Mouse (Mus musculus) testis, adult 2 months (tissue): ENCODE data around the gene Hic1. TPM values are rescaled to one million over a fixed set of nuclear protein-coding genes. Genes with fewer than 3 reads are reported as not detected.
"Not testable (repeated sequence)": the region's sequence is repeated elsewhere in the genome, so short reads cannot be mapped to it uniquely, and the experiment has no call there.

Source experiments
- H3K27ac ChIP-seq: fragments of 200-500 bp; 2 replicates; pipeline ENCODE4 v1.5.1; 2012; ENCODE audit warnings: low read depth, low read length; ENCODE audit not compliant: control insufficient read depth, insufficient read depth
- H3K27me3 ChIP-seq: fragments of 200-500 bp; 2 replicates; pipeline ENCODE4 v1.6.1; 2012; ENCODE audit warnings: mild to moderate bottlenecking, low read length, moderate library complexity; ENCODE audit not compliant: control insufficient read depth, insufficient read depth
- H3K36me3 ChIP-seq: fragments of 200-500 bp; 2 replicates; pipeline ENCODE4 v1.6.1; 2012; ENCODE audit warnings: mild to moderate bottlenecking, low read length; ENCODE audit not compliant: control insufficient read depth, insufficient read depth
- H3K4me1 ChIP-seq: fragments of 200-500 bp; 2 replicates; pipeline ENCODE4 v1.6.1; 2012; ENCODE audit warnings: low read length; ENCODE audit not compliant: control insufficient read depth, insufficient read depth
- H3K4me3 ChIP-seq: fragments of 200-500 bp; 2 replicates; pipeline ENCODE4 v1.5.1; 2012; ENCODE audit warnings: low read depth, mild to moderate bottlenecking, low read length, moderate library complexity, mixed read lengths; ENCODE audit not compliant: control insufficient read depth
- CTCF ChIP-seq: fragments of 200-500 bp; IDR thresholded peaks from 2 replicates; pipeline ENCODE4 v1.5.1; 2012; ENCODE audit warnings: low read depth, mild to moderate bottlenecking, inconsistent platforms, low read length, moderate library complexity; ENCODE audit not compliant: control insufficient read depth, insufficient read depth, insufficient replicate concordance
- POLR2A ChIP-seq: fragments of 200-500 bp; IDR thresholded peaks from 2 replicates; pipeline ENCODE4 v1.6.1; 2012; ENCODE audit warnings: low read depth, mild to moderate bottlenecking, inconsistent platforms, low read length, moderate library complexity; ENCODE audit not compliant: control insufficient read depth
- polyA plus RNA-seq: library from polyadenylated mRNA; depleted of rRNA; stranded (reverse); fragments of >200 nt; gene quantifications from 2 replicates; pipeline ENCODE4 v1.2.3, GENCODE M21; 2012

Hic1 gene
- polyA plus RNA-seq, 1 experiment: 1.3 TPM

DNA sequence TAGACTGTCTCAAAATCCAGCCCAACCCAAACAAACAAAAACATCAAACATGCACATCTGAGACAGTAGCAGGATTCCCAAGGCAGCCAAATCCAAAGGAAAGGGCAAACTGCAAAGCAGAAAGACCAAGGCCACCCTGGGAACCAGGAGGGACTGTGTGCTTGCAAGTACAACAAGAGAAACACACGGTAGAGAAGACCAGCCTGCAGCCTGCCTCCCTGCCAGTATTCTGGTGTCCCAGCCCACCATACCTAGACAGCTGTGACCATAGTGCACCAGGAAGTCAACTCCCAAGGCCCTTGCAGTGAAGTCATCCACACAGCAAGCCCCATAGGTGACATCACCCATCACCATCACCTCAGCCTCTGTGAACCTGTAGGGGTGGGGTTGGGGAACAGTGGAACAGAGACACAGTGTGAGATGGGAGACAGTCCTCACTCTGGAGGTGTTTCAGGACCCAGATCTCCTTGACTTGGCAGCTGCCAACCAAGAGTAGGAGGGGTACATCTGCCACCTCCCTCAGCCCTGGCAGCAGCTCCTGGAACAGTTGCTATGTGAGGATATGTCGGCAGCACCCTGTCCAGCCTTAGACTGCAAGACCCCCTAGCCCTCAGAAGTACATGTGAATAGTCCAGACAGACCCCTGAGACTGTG lies 14.7 kb upstream of the Hic1 start:
- no peaks in the 10 kb centered on the region for H3K36me3 ChIP-seq

DNA sequence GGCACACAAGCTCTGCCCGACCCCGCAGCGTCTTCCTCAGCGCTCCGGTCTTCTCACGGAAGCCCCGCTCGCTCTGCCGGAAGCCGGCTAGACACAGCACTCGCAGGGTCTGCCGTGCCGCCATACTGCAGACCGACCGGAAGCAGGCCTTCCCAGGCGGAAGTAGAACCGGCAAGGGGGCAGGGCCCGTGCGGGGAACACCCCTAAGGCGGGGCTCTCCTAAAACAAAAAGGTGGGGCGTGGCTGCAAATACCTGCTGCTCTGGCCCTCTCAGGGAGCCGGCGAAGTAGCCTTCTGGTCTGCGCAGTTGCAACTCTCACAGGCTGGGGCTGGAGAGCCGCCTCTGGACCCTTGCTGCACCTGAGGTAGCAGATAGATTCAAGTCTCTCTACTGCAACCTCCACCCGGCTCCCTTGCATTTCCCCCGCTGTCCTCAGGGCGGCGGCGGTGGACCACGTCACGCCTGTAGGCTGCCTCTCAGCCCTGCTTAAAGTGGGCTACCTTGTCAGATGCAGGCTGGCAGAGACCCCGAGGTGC lies 9.4 kb upstream of the Hic1 start, which contains the start of gene Ovca2:
Gene Ovca2, minus strand, starts transcription at position 164 of the 537 bp plus-strand sequence.
- H3K27me3 ChIP-seq: no peaks in the 10 kb centered on the region
- peak within 1 kb of the TSS; percentile 83 for H3K27ac ChIP-seq
- peak within 1 kb of the TSS; percentile 97 for H3K4me3 ChIP-seq
- H3K36me3 ChIP-seq: no peaks in the 10 kb centered on the region
- H3K4me1 ChIP-seq: peaks cover 5% of the 10 kb centered on the region
- peak; percentile 70; the same call in 1 of the 2 replicates for TF ChIP-seq CTCF
- peak; percentile 78 for TF ChIP-seq POLR2A

More for the DNA sequence above, 14.7 kb upstream of the Hic1 start:
- Histone ChIP-seq H3K27me3 (no peaks in the 10 kb centered on the region), H3K4me1 (no peaks in the 10 kb centered on the region; the same call in 1 of the 2 replicates), H3K4me3 (no peak overlapping the region), H3K27ac (no peak overlapping the region)
- TF ChIP-seq POLR2A (no peak), CTCF (no peak)

DNA sequence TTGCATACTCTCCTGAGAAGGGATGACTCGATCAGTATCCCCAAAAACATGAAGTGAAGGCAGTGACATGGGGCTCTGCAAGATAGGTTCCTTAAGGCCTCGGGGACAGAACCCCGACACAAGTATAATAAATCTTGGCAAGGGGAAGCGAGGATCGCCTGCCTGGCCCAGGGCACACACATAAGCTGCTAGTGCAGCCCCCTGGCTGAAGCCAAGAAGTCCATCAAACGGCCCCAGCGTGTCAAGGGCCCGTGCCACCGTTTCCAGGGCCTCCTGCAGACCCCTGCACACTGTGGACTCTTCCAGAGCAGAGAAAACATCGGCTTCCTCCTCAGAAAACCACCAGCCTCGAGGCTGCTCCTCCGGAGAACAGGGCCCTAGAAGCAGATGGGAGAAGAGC lies 8.7 kb upstream of the Hic1 start:
- no peaks in the 10 kb centered on the region for H3K36me3 ChIP-seq
- H3K27me3 ChIP-seq: no peaks in the 10 kb centered on the region; the same call in 1 of the 2 replicates
- H3K4me1 ChIP-seq: peaks cover 5% of the 10 kb centered on the region
- H3K4me3 ChIP-seq: peak overlapping the region; percentile 97
- no peak for TF ChIP-seq POLR2A
- no peak for TF ChIP-seq CTCF
- no peak overlapping the region for H3K27ac ChIP-seq

DNA sequence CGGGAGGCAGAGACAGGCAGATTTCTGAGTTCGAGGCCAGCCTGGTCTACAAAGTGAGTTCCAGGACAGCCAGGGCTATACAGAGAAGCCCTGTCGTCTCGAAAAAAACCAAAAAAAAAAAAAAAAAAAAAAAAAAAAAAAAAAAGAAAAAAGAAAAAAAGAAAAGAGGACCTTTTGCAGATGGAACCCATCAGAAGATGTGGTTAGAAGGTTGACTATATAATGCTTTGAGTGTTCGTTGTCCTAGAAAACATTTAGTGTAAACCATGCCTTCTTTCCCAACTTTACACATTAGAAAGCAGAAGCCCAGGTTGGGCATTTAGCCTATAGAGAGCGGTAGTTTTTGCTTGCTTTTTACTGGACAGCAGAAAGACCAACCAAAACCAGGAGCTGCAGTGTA lies 5.3 kb upstream of the Hic1 start:
- not testable (repeated sequence) for H3K27ac ChIP-seq, H3K36me3 ChIP-seq, H3K27me3 ChIP-seq
- H3K4me1 ChIP-seq: peaks cover 16% of the 10 kb centered on the region
- H3K4me3 ChIP-seq: peak overlapping the region; percentile 68

DNA sequence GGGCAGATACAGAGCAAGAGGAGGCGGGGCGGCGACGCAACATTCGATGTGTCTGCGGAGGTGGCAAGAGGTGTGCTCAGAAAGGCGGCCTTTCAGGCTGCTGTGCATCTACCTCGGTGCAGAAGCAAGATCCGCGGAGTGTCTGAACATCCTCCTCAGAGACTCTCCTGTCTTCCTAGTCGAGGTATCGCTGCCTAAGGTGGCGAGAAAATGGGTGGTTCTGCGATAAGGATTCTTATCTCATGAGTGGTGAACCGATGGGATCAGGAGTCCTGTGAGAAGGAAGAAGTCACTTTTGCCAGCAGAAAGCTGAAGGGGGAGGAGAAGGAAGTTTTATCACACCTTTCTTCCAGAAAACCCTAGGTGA lies 4.5 kb upstream of the Hic1 start:
- peaks cover 14% of the 10 kb centered on the region for H3K4me1 ChIP-seq
- TF ChIP-seq CTCF: no peak
- TF ChIP-seq POLR2A: no peak
- peak overlapping the region; percentile 3; the same call in 1 of the 2 replicates for H3K27ac ChIP-seq
- H3K4me3 ChIP-seq: peak overlapping the region; percentile 68
- H3K36me3 ChIP-seq: no peaks in the 10 kb centered on the region
- peaks cover 2% of the 10 kb centered on the region for H3K27me3 ChIP-seq

DNA sequence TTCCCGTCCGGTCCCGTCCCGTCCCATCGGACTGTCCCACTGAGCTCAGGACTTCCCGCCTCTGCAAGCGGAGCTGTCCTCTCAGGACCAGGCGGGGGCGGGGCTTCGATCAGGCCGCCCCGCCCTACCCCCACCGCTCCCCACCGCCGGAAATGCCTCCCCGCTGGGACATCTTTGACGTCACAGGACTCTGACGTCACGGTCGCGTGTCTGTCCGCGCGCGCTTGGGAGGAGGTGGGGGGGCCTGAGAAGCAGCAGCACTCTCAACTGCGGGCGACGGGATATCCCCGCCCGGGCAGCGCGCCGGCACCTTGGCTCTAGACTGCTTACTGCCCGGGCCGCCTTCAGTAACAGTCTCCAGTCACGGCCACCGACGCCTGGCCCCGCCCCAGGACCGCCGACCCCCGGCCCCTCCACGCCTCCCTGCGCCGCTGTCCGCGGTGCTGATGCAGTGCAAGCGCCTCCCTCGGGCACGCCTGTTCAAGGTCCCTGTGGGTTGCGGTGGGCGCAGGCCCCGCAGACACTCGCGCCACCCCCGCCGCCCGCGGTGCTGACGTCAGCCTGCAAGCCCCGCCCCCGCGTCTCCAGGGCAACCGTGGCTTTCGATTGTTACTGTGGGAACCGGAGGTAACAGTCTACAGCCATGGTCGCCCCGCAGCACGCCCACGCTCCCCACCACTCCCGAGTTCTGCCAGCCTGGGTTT lies 3.9 kb upstream of the Hic1 start:
- Histone ChIP-seq H3K4me3 (peak overlapping the region; percentile 68), H3K36me3 (no peaks in the 10 kb centered on the region), H3K27ac (peak overlapping the region; percentile 14; the same call in 1 of the 2 replicates), H3K4me1 (peaks cover 13% of the 10 kb centered on the region), H3K27me3 (peaks cover 2% of the 10 kb centered on the region)
- TF ChIP-seq CTCF (no peak), POLR2A (peak; percentile 64; the same call in 1 of the 2 replicates)

DNA sequence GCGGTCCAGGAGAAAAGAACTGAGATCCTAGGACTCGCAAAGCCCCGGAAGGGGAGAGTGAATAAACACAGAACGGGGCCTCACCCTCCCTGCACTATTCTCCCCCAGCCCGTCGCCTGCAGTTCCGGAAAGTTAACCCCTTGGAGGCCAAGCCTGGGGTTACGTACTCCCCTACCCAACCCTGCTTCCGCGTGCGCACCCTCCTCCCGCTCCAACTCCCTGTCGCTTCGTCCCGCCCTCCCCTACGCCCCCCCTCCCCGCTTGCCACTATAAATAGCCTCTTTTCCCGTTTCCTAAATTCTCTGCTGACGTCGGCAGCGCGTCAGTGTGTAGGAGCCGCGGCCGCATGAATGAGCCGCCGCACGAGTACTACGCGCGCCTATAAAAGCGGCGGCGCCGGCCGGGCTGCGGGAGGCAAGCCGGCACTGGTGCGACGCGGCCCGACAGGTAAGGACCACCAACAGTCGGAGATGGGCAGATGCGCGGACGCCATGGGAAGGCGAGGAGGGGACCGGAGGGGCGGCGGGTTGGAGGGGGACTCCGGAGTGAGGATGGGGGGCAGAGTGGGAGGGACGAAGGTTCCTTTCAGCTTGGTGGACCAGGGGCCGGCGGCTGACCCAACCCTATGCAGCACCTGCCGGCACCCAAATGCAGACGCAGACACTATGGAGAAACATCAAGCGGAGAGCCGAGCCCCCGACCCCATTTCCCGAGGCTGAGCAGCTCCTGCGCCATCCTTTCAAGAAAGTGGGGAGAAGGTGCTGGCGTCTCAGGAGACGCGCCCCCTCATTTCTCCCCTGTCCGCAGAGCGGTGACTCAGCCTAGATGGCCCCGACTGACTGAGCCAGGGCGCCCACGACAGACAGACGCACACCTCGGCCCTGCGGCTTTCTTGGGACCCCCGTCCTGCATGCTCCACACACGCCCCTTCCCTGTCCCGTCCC lies 3.1 kb upstream of the Hic1 start:
- Histone ChIP-seq H3K27me3 (peaks cover 2% of the 10 kb centered on the region), H3K4me1 (peaks cover 16% of the 10 kb centered on the region), H3K36me3 (no peaks in the 10 kb centered on the region), H3K27ac (0 out of 2 replicates have a peak overlapping the region, but pooled peaks have one; percentile 14), H3K4me3 (peak overlapping the region; percentile 76)
- TF ChIP-seq POLR2A: no peak; the same call in none of the 2 replicates
- no peak for TF ChIP-seq CTCF
